Mouse (Mus musculus) small intestine, adult 2 months (tissue): ENCODE data around the gene Prkg1.

Source experiments
- CTCF ChIP-seq: fragments of 200-500 bp; IDR thresholded peaks from 2 replicates; pipeline ENCODE4 v1.5.1; 2012; ENCODE audit warnings: low read depth, mild to moderate bottlenecking, control low read depth, inconsistent platforms, low read length, moderate library complexity, mixed read lengths; ENCODE audit not compliant: insufficient replicate concordance, insufficient read length; ENCODE audit errors: extremely low read depth
- POLR2A ChIP-seq: fragments of 200-500 bp; IDR thresholded peaks from 2 replicates; pipeline ENCODE4 v1.6.1; 2012; ENCODE audit warnings: low read depth, mild to moderate bottlenecking, control low read depth, inconsistent platforms, low read length, moderate library complexity

- no peak for TF ChIP-seq POLR2A
- no peak for TF ChIP-seq CTCF
Observed at GRCm38 (mm10) chr19:31781521-31782018, 16.7 kb upstream of the Prkg1 start.
